Mouse (Mus musculus) liver, embryonic 14.5 days (tissue): ENCODE results near the gene Med24. TPM values are rescaled to one million over a fixed set of nuclear protein-coding genes. Genes with fewer than 3 reads are reported as not detected.

Experiments
- ATAC-seq: fragments of 200-750 bp; cut with Nextera tagmentation; 2 replicates; pipeline ENCODE4 v1.8.0; 2017; ENCODE audit warnings: moderate number of reproducible peaks, mild to moderate bottlenecking, moderate library complexity; ENCODE audit not compliant: insufficient read depth
- DNase-seq, 3 experiments: peaks; one replicate each; pipeline ENCODE4 v3.0.0-alpha.2; 2012 to 2013; ENCODE audit warnings: low read depth in 3 of 3, low spot score in 3 of 3
- H3K27ac ChIP-seq: fragments of 300-500 bp; sonication (generic); 2 replicates; pipeline ENCODE4 v1.5.1; 2014; ENCODE audit warnings: moderate library complexity, mild to moderate bottlenecking, control low read depth, inconsistent platforms
- H3K27me3 ChIP-seq: fragments of 300-500 bp; sonication (generic); 2 replicates; pipeline ENCODE4 v1.6.1; 2014; ENCODE audit warnings: mild to moderate bottlenecking, low read length, moderate library complexity; ENCODE audit not compliant: control insufficient read depth, insufficient read depth
- H3K36me3 ChIP-seq: fragments of 300-500 bp; sonication (generic); replicated peaks from 2 replicates; pipeline ENCODE4 v1.6.1; 2014; ENCODE audit warnings: low read depth; ENCODE audit not compliant: control insufficient read depth, insufficient read depth
- H3K4me1 ChIP-seq, 2 experiments: fragments of 200-500 bp in 1 of 2; fragments of 300-500 bp in 1 of 2; sonication (generic) in 1 of 2; replicated peaks; 2 replicates each; pipeline ENCODE4 v1.6.1; 2012 to 2014; ENCODE audit warnings: antibody characterized with exemption in 1 of 2, inconsistent platforms in 1 of 2, low read length in 1 of 2; ENCODE audit not compliant: control insufficient read depth in 2 of 2, insufficient read depth in 2 of 2
- H3K4me2 ChIP-seq: fragments of 300-500 bp; sonication (generic); 2 replicates; pipeline ENCODE4 v1.6.1; 2014; ENCODE audit warnings: low read depth, mild to moderate bottlenecking, control low read depth, moderate library complexity
- H3K4me3 ChIP-seq, 2 experiments: fragments of 200-500 bp in 1 of 2; fragments of 300-500 bp in 1 of 2; sonication (generic) in 1 of 2; 2 replicates each; pipeline ENCODE4 v1.5.1; 2012 to 2014; ENCODE audit warnings: low read depth in 2 of 2, low read length in 2 of 2, mild to moderate bottlenecking in 2 of 2, control low read depth in 1 of 2, inconsistent platforms in 1 of 2, moderate library complexity in 1 of 2; ENCODE audit not compliant: insufficient read depth in 1 of 2
- H3K9ac ChIP-seq: fragments of 300-500 bp; sonication (generic); replicated peaks from 2 replicates; pipeline ENCODE4 v1.6.1; 2014; ENCODE audit warnings: mild to moderate bottlenecking, control low read depth, moderate library complexity
- H3K9me3 ChIP-seq: fragments of 300-500 bp; sonication (generic); 2 replicates; pipeline ENCODE4 v1.6.1; 2016; ENCODE audit warnings: low read length, mixed read lengths; ENCODE audit not compliant: control insufficient read depth
- CTCF ChIP-seq: IDR thresholded peaks from 2 replicates; pipeline ENCODE4 v1.5.1; 2016; ENCODE audit warnings: antibody characterized with exemption, low read depth, control low read depth
- EP300 ChIP-seq: IDR thresholded peaks from 2 replicates; pipeline ENCODE4 v1.6.1; 2016; ENCODE audit warnings: antibody characterized with exemption, low read depth
- WGBS: fragments of 180-500 bp; shearing (Covaris S2); extraction: QIAGEN DNeasy Blood & Tissue Kit; methylation state at CpG from one replicate; pipeline ENCODE4 v1.1.7; 2014; ENCODE audit not compliant: insufficient replicate concordance; 5-methylcytosine and 5-hydroxymethylcytosine counted together
- polyA plus RNA-seq, 2 experiments: library from polyadenylated mRNA; depleted of rRNA in 1 of 2; stranded (reverse) in 1 of 2; unstranded in 1 of 2; fragments of >200 nt; fragmentation: Nextera tagmentation in 1 of 2; extraction: Ambion mirVana in 1 of 2; gene quantifications; 2 replicates each; pipeline versions ENCODE4 v1.2.1 to v1.2.3; 2012 to 2014

Gene Med24
- polyA plus RNA-seq, 2 experiments: 21.3 to 25.0 TPM

GRCm38 (mm10) chr11:98731134-98731533 is 1.9 kb upstream of the Med24 start:
- Histone ChIP-seq H3K9ac (no peak overlapping the region), H3K4me2 (no peak overlapping the region), H3K9me3 (peaks cover 4% of the 10 kb centered on the region), H3K4me3 (no peak overlapping the region), H3K27me3 (no peaks in the 10 kb centered on the region), H3K36me3 (no peaks in the 10 kb centered on the region), H3K27ac (no peak overlapping the region), H3K4me1 (peaks cover 7 to 8% of the 10 kb centered on the region in 2 experiments; a peak in 3 of 4 replicates)
- DNase-seq (no peak), ATAC-seq (no peak)
- TF ChIP-seq CTCF (no peak), EP300 (no peak)
- 62% methylated on average over 5 of the region's 5 CpGs for WGBS

DNA sequence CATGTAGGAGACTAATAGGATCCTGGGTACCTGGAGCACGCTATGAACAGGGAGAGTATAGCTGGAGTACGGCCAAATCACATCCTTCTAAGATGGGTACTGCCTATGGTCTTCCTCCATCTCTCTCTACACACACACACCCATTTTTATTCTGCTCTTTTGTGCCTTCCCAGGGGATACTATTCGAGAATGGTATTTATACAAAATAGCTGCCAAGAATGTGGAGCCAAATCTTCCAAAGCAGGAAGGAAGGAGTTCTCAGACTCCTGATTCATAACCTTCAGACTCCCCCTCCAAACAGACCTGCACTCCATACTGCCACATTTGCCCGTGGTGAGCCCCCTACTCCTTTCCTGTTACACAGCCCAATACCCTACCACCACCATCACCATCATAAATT is 1.5 kb upstream of the Med24 start:
- DNase-seq (no peak), ATAC-seq (no peak)
- H3K4me3 ChIP-seq: no peak overlapping the region
- TF ChIP-seq CTCF (no peak), EP300 (no peak)
- peaks cover 4% of the 10 kb centered on the region for H3K9me3 ChIP-seq
- peaks cover 7 to 10% of the 10 kb centered on the region in 2 experiments; a peak in 3 of 4 replicates for H3K4me1 ChIP-seq
- H3K27me3 ChIP-seq: no peaks in the 10 kb centered on the region
- H3K4me2 ChIP-seq: no peak overlapping the region
- no peaks in the 10 kb centered on the region for H3K36me3 ChIP-seq
- WGBS: 64% methylated on average over 4 of the region's 4 CpGs
- H3K27ac ChIP-seq: no peak overlapping the region
- no peak overlapping the region for H3K9ac ChIP-seq

GRCm38 (mm10) chr11:98725926-98726506 is 3.2 kb downstream of the Med24 start:
- Histone ChIP-seq H3K9me3 (no peaks in the 10 kb centered on the region), H3K36me3 (peaks cover 6% of the 10 kb centered on the region), H3K4me1 (peaks cover 7 to 10% of the 10 kb centered on the region in 2 experiments; a peak in 3 of 4 replicates), H3K27me3 (no peaks in the 10 kb centered on the region), H3K9ac (no peak overlapping the region), H3K27ac (no peak overlapping the region), H3K4me2 (no peak overlapping the region), H3K4me3 (no peak overlapping the region)
- DNase-seq: no peak
- WGBS: 80% methylated on average over 15 of the region's 15 CpGs
- TF ChIP-seq CTCF: no peak
- no peak for TF ChIP-seq EP300
- no peak for ATAC-seq

- peaks cover 6% of the 10 kb centered on the region for H3K36me3 ChIP-seq
- H3K4me3 ChIP-seq: no peak overlapping the region
- WGBS: 66% methylated on average over 7 of the region's 7 CpGs
- H3K9ac ChIP-seq: no peak overlapping the region
- ATAC-seq (no peak), DNase-seq (no peak)
- H3K4me2 ChIP-seq: no peak overlapping the region
- H3K9me3 ChIP-seq: no peaks in the 10 kb centered on the region
- H3K27me3 ChIP-seq: no peaks in the 10 kb centered on the region
- TF ChIP-seq EP300 (no peak), CTCF (no peak)
- no peak overlapping the region for H3K27ac ChIP-seq
- 0 out of 4 replicates have a peak, but pooled peaks cover 0 to 4% of the 10 kb centered on the region in 2 experiments for H3K4me1 ChIP-seq
Measured at GRCm38 (mm10) chr11:98723098-98723497, 6.1 kb downstream of the Med24 start.

GRCm38 (mm10) chr11:98721458-98722226 is 7.6 kb downstream of the Med24 start:
- TF ChIP-seq CTCF (peak; percentile 19), EP300 (no peak)
- Histone ChIP-seq H3K4me1 (0 out of 4 replicates have a peak, but pooled peaks cover 0 to 4% of the 10 kb centered on the region in 2 experiments), H3K4me2 (no peak overlapping the region), H3K9me3 (no peaks in the 10 kb centered on the region), H3K4me3 (no peak overlapping the region), H3K27me3 (no peaks in the 10 kb centered on the region), H3K36me3 (peaks cover 6% of the 10 kb centered on the region), H3K9ac (no peak overlapping the region), H3K27ac (no peak overlapping the region)
- 67% methylated on average over 24 of the region's 24 CpGs for WGBS
- ATAC-seq (no peak), DNase-seq (no peak)
